Mouse (Mus musculus) megakaryocyte, embryonic 14.5 days (primary cell): ENCODE measurements around the gene Phactr4.

Experiments
- FLI1 ChIP-seq: IDR thresholded peaks from 2 replicates; pipeline ENCODE4 v1.6.1; 2012; ENCODE audit warnings: low read length, inconsistent platforms, mixed read lengths
- GATA1 ChIP-seq: IDR thresholded peaks from 3 replicates; pipeline ENCODE4 v1.6.1; 2012; ENCODE audit warnings: mixed read lengths, low read length, inconsistent platforms, borderline replicate concordance

DNA sequence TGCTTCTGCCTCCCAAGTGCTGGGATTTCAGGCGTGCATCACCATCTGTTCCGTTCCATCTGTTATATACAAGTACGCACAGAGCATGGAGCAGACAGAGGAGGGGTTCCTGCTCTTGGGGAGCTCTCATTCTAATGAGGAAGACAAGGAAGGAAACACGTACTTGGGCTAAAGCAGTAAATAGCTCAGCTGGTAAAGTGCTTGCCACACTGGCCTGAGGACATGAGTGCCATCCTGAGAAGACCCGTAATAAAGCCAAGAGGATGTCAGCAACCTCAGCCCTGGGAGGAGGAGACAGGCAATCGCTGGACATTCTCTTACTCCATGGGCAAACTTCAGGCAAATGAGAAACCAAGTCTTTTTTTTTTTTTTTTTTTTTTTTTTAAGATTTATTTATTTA is 116.3 kb downstream of the Phactr4 start:
- no peak for TF ChIP-seq GATA1
- no peak for TF ChIP-seq FLI1
